Mouse (Mus musculus): Measurements from ENCODE around the gene Tmsb4x. TPM values are rescaled to one million over a fixed set of nuclear protein-coding genes. Genes with fewer than 3 reads are reported as not detected.

Gene Tmsb4x
- polyA plus RNA-seq, 1 experiment from 2014 or later, result 6,498 TPM

- WGBS, result 91% methylated on average over 6 of the region's 6 CpGs
- Histone ChIP-seq H3K9ac (ENCODE audit: low read depth, low read length) (no peak overlapping the region), H3K4me1 (replicated peaks; ENCODE audit: control insufficient read depth, insufficient read depth, low read length) (no peaks in the 10 kb centered on the region), H3K27me3 (ENCODE audit: control insufficient read depth, insufficient read depth, low read length) (peaks cover 7% of the 10 kb centered on the region; the same call in 1 of the 2 replicates), H3K4me2 (replicated peaks; ENCODE audit: low read depth, low read length) (no peak overlapping the region), H3K27ac (ENCODE audit: low read depth, low read length) (no peak overlapping the region), H3K4me3 (ENCODE audit: low read depth, low read length) (no peak overlapping the region), H3K36me3 (ENCODE audit: control insufficient read depth, insufficient read depth, low read length) (no peaks in the 10 kb centered on the region), H3K9me3 (ENCODE audit: control insufficient read depth, low read length) (no peaks in the 10 kb centered on the region)
- DNase-seq (ENCODE audit: low spot score), result no peak
- ATAC-seq (ENCODE audit: low FRiP score), result no peak
Measured at GRCm38 (mm10) chrX:167175319-167175718, 33.8 kb downstream of the Tmsb4x start.

- Histone ChIP-seq H3K4me3 (ENCODE audit: low read depth, low read length) (no peak overlapping the region), H3K36me3 (ENCODE audit: control insufficient read depth, insufficient read depth, low read length) (no peaks in the 10 kb centered on the region), H3K9ac (ENCODE audit: low read depth, low read length) (no peak overlapping the region), H3K27ac (ENCODE audit: low read depth, low read length) (no peak overlapping the region), H3K4me2 (replicated peaks; ENCODE audit: low read depth, low read length) (no peak overlapping the region), H3K4me1 (replicated peaks; ENCODE audit: control insufficient read depth, insufficient read depth, low read length) (no peaks in the 10 kb centered on the region), H3K27me3 (ENCODE audit: control insufficient read depth, insufficient read depth, low read length) (peaks cover 4% of the 10 kb centered on the region; the same call in 1 of the 2 replicates), H3K9me3 (ENCODE audit: control insufficient read depth, low read length) (no peaks in the 10 kb centered on the region)
- ATAC-seq (ENCODE audit: low FRiP score) (no peak), DNase-seq (ENCODE audit: low spot score) (no peak)
- 77% methylated on average over 3 of the region's 3 CpGs for WGBS
Measured at GRCm38 (mm10) chrX:167174311-167174710, 34.8 kb downstream of the Tmsb4x start.

- WGBS, result 75% methylated on average over 2 of the region's 2 CpGs
- no peaks in the 10 kb centered on the region for H3K36me3 ChIP-seq (ENCODE audit: control insufficient read depth, insufficient read depth, low read length)
- no peak overlapping the region for H3K9ac ChIP-seq (ENCODE audit: low read depth, low read length)
- H3K27me3 ChIP-seq (ENCODE audit: control insufficient read depth, insufficient read depth, low read length), result peaks cover 4% of the 10 kb centered on the region; the same call in 1 of the 2 replicates
- no peak overlapping the region for H3K27ac ChIP-seq (ENCODE audit: low read depth, low read length)
- H3K4me1 ChIP-seq (replicated peaks; ENCODE audit: control insufficient read depth, insufficient read depth, low read length), result no peaks in the 10 kb centered on the region
- DNase-seq (ENCODE audit: low spot score) (no peak), ATAC-seq (ENCODE audit: low FRiP score) (no peak)
- H3K4me3 ChIP-seq (ENCODE audit: low read depth, low read length), result no peak overlapping the region
- H3K4me2 ChIP-seq (replicated peaks; ENCODE audit: low read depth, low read length), result no peak overlapping the region
- H3K9me3 ChIP-seq (ENCODE audit: control insufficient read depth, low read length), result no peaks in the 10 kb centered on the region
Measured at GRCm38 (mm10) chrX:167172256-167172655, 36.9 kb downstream of the Tmsb4x start.

- Histone ChIP-seq H3K27ac (ENCODE audit: low read depth, low read length) (no peak overlapping the region), H3K9me3 (ENCODE audit: control insufficient read depth, low read length) (no peaks in the 10 kb centered on the region), H3K36me3 (ENCODE audit: control insufficient read depth, insufficient read depth, low read length) (no peaks in the 10 kb centered on the region), H3K4me1 (replicated peaks; ENCODE audit: control insufficient read depth, insufficient read depth, low read length) (no peaks in the 10 kb centered on the region), H3K4me3 (ENCODE audit: low read depth, low read length) (no peak overlapping the region), H3K9ac (ENCODE audit: low read depth, low read length) (no peak overlapping the region), H3K27me3 (ENCODE audit: control insufficient read depth, insufficient read depth, low read length) (peaks cover 4% of the 10 kb centered on the region; the same call in 1 of the 2 replicates), H3K4me2 (replicated peaks; ENCODE audit: low read depth, low read length) (no peak overlapping the region)
- ATAC-seq (ENCODE audit: low FRiP score), result no peak
- no peak for DNase-seq (ENCODE audit: low spot score)
- WGBS, result 61% methylated on average over 2 of the region's 2 CpGs
Measured at GRCm38 (mm10) chrX:167171281-167171680, 37.8 kb downstream of the Tmsb4x start.

GRCm38 (mm10) chrX:167167282-167167681 is 41.8 kb downstream of the Tmsb4x start:
- ATAC-seq (ENCODE audit: low FRiP score), result no peak
- Histone ChIP-seq H3K4me1 (replicated peaks; ENCODE audit: control insufficient read depth, insufficient read depth, low read length) (no peaks in the 10 kb centered on the region), H3K27ac (ENCODE audit: low read depth, low read length) (no peak overlapping the region), H3K9ac (ENCODE audit: low read depth, low read length) (no peak overlapping the region), H3K4me2 (replicated peaks; ENCODE audit: low read depth, low read length) (no peak overlapping the region), H3K27me3 (ENCODE audit: control insufficient read depth, insufficient read depth, low read length) (peaks cover 2% of the 10 kb centered on the region; the same call in 1 of the 2 replicates), H3K36me3 (ENCODE audit: control insufficient read depth, insufficient read depth, low read length) (no peaks in the 10 kb centered on the region), H3K4me3 (ENCODE audit: low read depth, low read length) (no peak overlapping the region), H3K9me3 (ENCODE audit: control insufficient read depth, low read length) (no peaks in the 10 kb centered on the region)
- 76% methylated on average over 2 of the region's 2 CpGs for WGBS
- DNase-seq (ENCODE audit: low spot score), result no peak

- peaks cover 2% of the 10 kb centered on the region; the same call in 1 of the 2 replicates for H3K27me3 ChIP-seq (ENCODE audit: control insufficient read depth, insufficient read depth, low read length)
- 90% methylated on average over 1 of the region's 1 CpGs for WGBS
Measured at GRCm38 (mm10) chrX:167166051-167166450, 43.1 kb downstream of the Tmsb4x start.

GRCm38 (mm10) chrX:167157691-167158090 is 51.4 kb downstream of the Tmsb4x start:
- no peak overlapping the region for H3K4me2 ChIP-seq (replicated peaks; ENCODE audit: low read depth, low read length)
- DNase-seq (ENCODE audit: low spot score) (no peak), ATAC-seq (ENCODE audit: low FRiP score) (no peak)
- no peak overlapping the region for H3K4me3 ChIP-seq (ENCODE audit: low read depth, low read length)
- peaks cover 7% of the 10 kb centered on the region; the same call in 1 of the 2 replicates for H3K27me3 ChIP-seq (ENCODE audit: control insufficient read depth, insufficient read depth, low read length)
- H3K4me1 ChIP-seq (replicated peaks; ENCODE audit: control insufficient read depth, insufficient read depth, low read length), result no peaks in the 10 kb centered on the region
- H3K27ac ChIP-seq (ENCODE audit: low read depth, low read length), result no peak overlapping the region
- WGBS, result 81% methylated on average over 4 of the region's 4 CpGs
- no peak overlapping the region for H3K9ac ChIP-seq (ENCODE audit: low read depth, low read length)
- no peaks in the 10 kb centered on the region for H3K36me3 ChIP-seq (ENCODE audit: control insufficient read depth, insufficient read depth, low read length)
- no peaks in the 10 kb centered on the region for H3K9me3 ChIP-seq (ENCODE audit: control insufficient read depth, low read length)

More at GRCm38 (mm10) chrX:167166051-167166450, 43.1 kb downstream of the Tmsb4x start:
- Histone ChIP-seq H3K27ac (ENCODE audit: low read depth, low read length) (no peak overlapping the region), H3K4me2 (replicated peaks; ENCODE audit: low read depth, low read length) (no peak overlapping the region), H3K4me1 (replicated peaks; ENCODE audit: control insufficient read depth, insufficient read depth, low read length) (no peaks in the 10 kb centered on the region), H3K36me3 (ENCODE audit: control insufficient read depth, insufficient read depth, low read length) (no peaks in the 10 kb centered on the region), H3K9ac (ENCODE audit: low read depth, low read length) (no peak overlapping the region), H3K9me3 (ENCODE audit: control insufficient read depth, low read length) (no peaks in the 10 kb centered on the region), H3K4me3 (ENCODE audit: low read depth, low read length) (no peak overlapping the region)
- no peak for ATAC-seq (ENCODE audit: low FRiP score)
- DNase-seq (ENCODE audit: low spot score), result no peak

Other genes with a start within 250 kb of the Tmsb4x start
- not detected in 2 replicates for gene Tlr8, start 55.0 kb upstream of the Tmsb4x start, polyA plus RNA-seq (2014; fragmentation: Nextera tagmentation; extraction: Ambion mirVana)
- gene Tlr7, start 121.2 kb upstream of the Tmsb4x start, polyA plus RNA-seq (2014; fragmentation: Nextera tagmentation; extraction: Ambion mirVana), result 0.50 and 1.1 TPM in 2 replicates
- 17.6 and 18.3 TPM in 2 replicates for gene Prps2, start 173.4 kb upstream of the Tmsb4x start, polyA plus RNA-seq (2014; fragmentation: Nextera tagmentation; extraction: Ambion mirVana)